Mouse (Mus musculus) kidney, postnatal 0 days (tissue): Measurements from ENCODE around the gene Pcf11. TPM values are rescaled to one million over a fixed set of nuclear protein-coding genes. Genes with fewer than 3 reads are reported as not detected.

Experiments used
- ATAC-seq: fragments of 200-750 bp; cut with Nextera tagmentation; replicated peaks from 2 replicates; pipeline ENCODE4 v1.8.0; 2017; ENCODE audit warnings: low read depth, moderate number of reproducible peaks, moderate TSS enrichment, moderate library complexity; ENCODE audit not compliant: low FRiP score
- DNase-seq: peaks from one replicate; pipeline ENCODE4 v3.0.0-alpha.2; 2016; ENCODE audit warnings: low spot score
- H3K27ac ChIP-seq: fragments of 300-500 bp; sonication (generic); 2 replicates; pipeline ENCODE4 v1.5.1; 2014; ENCODE audit warnings: mild to moderate bottlenecking
- H3K27me3 ChIP-seq: fragments of 300-500 bp; sonication (generic); 2 replicates; pipeline ENCODE4 v1.6.1; 2014; ENCODE audit warnings: low read length, mixed read lengths; ENCODE audit not compliant: insufficient read depth
- H3K36me3 ChIP-seq: fragments of 300-500 bp; sonication (generic); 2 replicates; pipeline ENCODE4 v1.6.1; 2014; ENCODE audit warnings: low read length, mixed read lengths; ENCODE audit not compliant: insufficient read depth
- H3K4me1 ChIP-seq: fragments of 300-500 bp; sonication (generic); replicated peaks from 2 replicates; pipeline ENCODE4 v1.6.1; 2014; ENCODE audit warnings: antibody characterized with exemption, low read length, mixed read lengths; ENCODE audit not compliant: insufficient read depth
- H3K4me2 ChIP-seq: fragments of 300-500 bp; sonication (generic); 2 replicates; pipeline ENCODE4 v1.6.1; 2014; ENCODE audit warnings: mild to moderate bottlenecking, low read length, moderate library complexity, mixed read lengths
- H3K4me3 ChIP-seq: fragments of 300-500 bp; sonication (generic); replicated peaks from 2 replicates; pipeline ENCODE4 v1.5.1; 2014; ENCODE audit warnings: low read depth, low read length
- H3K9ac ChIP-seq: fragments of 300-500 bp; sonication (generic); 2 replicates; pipeline ENCODE4 v1.6.1; 2014; ENCODE audit warnings: low read depth, low read length
- H3K9me3 ChIP-seq: fragments of 300-500 bp; sonication (generic); replicated peaks from 2 replicates; pipeline ENCODE4 v1.6.1; 2016; ENCODE audit warnings: low read length, inconsistent platforms, mixed read lengths
- CTCF ChIP-seq: IDR thresholded peaks from 2 replicates; pipeline ENCODE4 v1.5.1; 2016; ENCODE audit warnings: antibody characterized with exemption, low read depth, mild to moderate bottlenecking, moderate library complexity
- WGBS: fragments of 180-500 bp; shearing (Covaris S2); extraction: QIAGEN DNeasy Blood & Tissue Kit; methylation state at CpG from one replicate; pipeline ENCODE4 v1.1.7; 2014; 5-methylcytosine and 5-hydroxymethylcytosine counted together
- polyA plus RNA-seq: library from polyadenylated mRNA; unstranded; fragments of >200 nt; fragmentation: Nextera tagmentation; extraction: Ambion mirVana; gene quantifications from 2 replicates; pipeline ENCODE4 v1.2.1, GENCODE M21; 2015

Pcf11 gene
- polyA plus RNA-seq, 1 experiment from 2014 or later: 20.9 TPM

GRCm38 (mm10) chr7:92624488-92624887 lies 45.2 kb downstream of the Pcf11 start:
- ATAC-seq (no peak), DNase-seq (no peak)
- Histone ChIP-seq H3K27ac (no peak overlapping the region), H3K27me3 (no peaks in the 10 kb centered on the region), H3K4me1 (no peaks in the 10 kb centered on the region), H3K36me3 (no peaks in the 10 kb centered on the region), H3K4me3 (no peak overlapping the region), H3K9me3 (no peaks in the 10 kb centered on the region), H3K4me2 (no peak overlapping the region), H3K9ac (no peak overlapping the region)
- WGBS: 45% methylated on average over 2 of the region's 2 CpGs
- peak; percentile 56 for TF ChIP-seq CTCF

DNA sequence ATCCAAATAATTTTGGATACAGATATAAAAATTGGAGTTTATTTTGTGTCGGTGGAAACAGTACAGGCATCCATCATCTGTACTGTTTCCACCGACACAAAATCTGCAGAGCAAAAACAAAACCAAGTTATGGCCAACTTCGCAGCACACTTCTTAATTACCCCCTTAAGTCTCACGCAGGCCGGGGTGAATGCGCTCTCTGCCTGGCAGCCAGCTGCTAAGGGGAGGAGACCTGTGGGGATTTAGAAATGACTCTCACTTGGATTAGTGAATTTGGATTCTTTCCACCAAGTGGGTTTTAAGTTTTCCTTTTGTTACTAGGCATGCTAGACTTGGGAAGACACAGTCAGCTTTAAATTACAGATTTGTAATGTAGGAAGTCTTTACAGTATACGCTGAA lies 58.9 kb downstream of the Pcf11 start:
- no peaks in the 10 kb centered on the region for H3K4me1 ChIP-seq
- no peaks in the 10 kb centered on the region for H3K9me3 ChIP-seq
- ATAC-seq (no peak), DNase-seq (no peak)
- no peak overlapping the region for H3K27ac ChIP-seq
- H3K9ac ChIP-seq: no peak overlapping the region
- no peak overlapping the region for H3K4me3 ChIP-seq
- H3K27me3 ChIP-seq: no peaks in the 10 kb centered on the region
- TF ChIP-seq CTCF: no peak
- H3K36me3 ChIP-seq: 0 out of 2 replicates have a peak, but pooled peaks cover 2% of the 10 kb centered on the region
- no peak overlapping the region for H3K4me2 ChIP-seq
- WGBS: 68% methylated on average over 7 of the region's 7 CpGs

DNA sequence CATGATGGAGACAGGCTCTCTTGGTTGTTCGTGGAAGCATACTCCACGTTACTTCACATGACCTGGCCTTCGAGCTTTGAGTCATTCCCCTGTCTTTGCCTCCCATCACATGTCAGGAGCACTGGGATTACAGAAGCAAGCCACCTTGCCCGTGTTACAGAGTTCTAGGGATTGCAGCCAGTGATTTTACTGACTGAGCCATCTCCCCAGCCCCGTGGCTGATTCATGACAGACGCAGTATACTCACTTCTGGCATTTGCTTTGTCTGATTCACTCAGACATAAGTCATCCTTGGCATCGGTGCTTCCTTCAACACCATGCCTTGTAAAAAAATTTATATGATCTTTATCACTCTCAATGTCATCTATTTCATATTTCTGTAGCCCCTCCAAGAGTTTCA lies 64.8 kb downstream of the Pcf11 start:
- 89% methylated on average over 7 of the region's 7 CpGs for WGBS
- H3K4me2 ChIP-seq: no peak overlapping the region
- H3K27ac ChIP-seq: no peak overlapping the region
- no peak overlapping the region for H3K9ac ChIP-seq
- no peak overlapping the region for H3K4me3 ChIP-seq
- TF ChIP-seq CTCF: no peak
- H3K4me1 ChIP-seq: no peaks in the 10 kb centered on the region
- no peaks in the 10 kb centered on the region for H3K36me3 ChIP-seq
- H3K27me3 ChIP-seq: no peaks in the 10 kb centered on the region
- ATAC-seq (no peak), DNase-seq (no peak)
- H3K9me3 ChIP-seq: no peaks in the 10 kb centered on the region

Other genes starting within 250 kb of the Pcf11 start
- 70.7 and 70.8 TPM in 2 replicates for gene Ccdc90b, start 108.8 kb downstream of the Pcf11 start, polyA plus RNA-seq
- 4.5 and 5.5 TPM in 2 replicates for gene Ankrd42, start 32.8 kb downstream of the Pcf11 start, polyA plus RNA-seq
- gene Rab30, start 71.7 kb upstream of the Pcf11 start, polyA plus RNA-seq: 5.6 and 6.0 TPM in 2 replicates
- gene Ddias, start 204.3 kb upstream of the Pcf11 start, polyA plus RNA-seq: 6.2 and 7.2 TPM in 2 replicates
- gene Prcp, start 204.5 kb upstream of the Pcf11 start, polyA plus RNA-seq: 21.9 and 24.6 TPM in 2 replicates